Mouse (Mus musculus) erythroid progenitor cell, adult 5-6 weeks (primary cell): ENCODE measurements around the gene Isg15. TPM values are rescaled to one million over a fixed set of nuclear protein-coding genes. Genes with fewer than 3 reads are reported as not detected.

Source experiments
- ATAC-seq: replicated peaks from 2 replicates; pipeline ENCODE4 v1.8.0; 2016; ENCODE audit warnings: moderate number of reproducible peaks, mild to moderate bottlenecking, moderate TSS enrichment, inconsistent platforms; ENCODE audit not compliant: poor library complexity, low FRiP score, severe bottlenecking
- total RNA-seq, 2 experiments: library from RNA; stranded (forward) in 1 of 2; stranded (reverse) in 1 of 2; fragments of 150-400 nt in 1 of 2; fragments of 186-747, 209-891 nt in 1 of 2; gene quantifications; 2 replicates each; pipeline versions ENCODE4 v1.2.3 to v1.2.4; 2015 to 2017; ENCODE audit warnings: low replicate concordance in 2 of 2

Gene Isg15
- total RNA-seq (2015; ENCODE audit: low replicate concordance) (32.8 and 101 TPM in 2 replicates), total RNA-seq (2017; ENCODE audit: low replicate concordance) (71.3 and 108 TPM in 2 replicates)

DNA sequence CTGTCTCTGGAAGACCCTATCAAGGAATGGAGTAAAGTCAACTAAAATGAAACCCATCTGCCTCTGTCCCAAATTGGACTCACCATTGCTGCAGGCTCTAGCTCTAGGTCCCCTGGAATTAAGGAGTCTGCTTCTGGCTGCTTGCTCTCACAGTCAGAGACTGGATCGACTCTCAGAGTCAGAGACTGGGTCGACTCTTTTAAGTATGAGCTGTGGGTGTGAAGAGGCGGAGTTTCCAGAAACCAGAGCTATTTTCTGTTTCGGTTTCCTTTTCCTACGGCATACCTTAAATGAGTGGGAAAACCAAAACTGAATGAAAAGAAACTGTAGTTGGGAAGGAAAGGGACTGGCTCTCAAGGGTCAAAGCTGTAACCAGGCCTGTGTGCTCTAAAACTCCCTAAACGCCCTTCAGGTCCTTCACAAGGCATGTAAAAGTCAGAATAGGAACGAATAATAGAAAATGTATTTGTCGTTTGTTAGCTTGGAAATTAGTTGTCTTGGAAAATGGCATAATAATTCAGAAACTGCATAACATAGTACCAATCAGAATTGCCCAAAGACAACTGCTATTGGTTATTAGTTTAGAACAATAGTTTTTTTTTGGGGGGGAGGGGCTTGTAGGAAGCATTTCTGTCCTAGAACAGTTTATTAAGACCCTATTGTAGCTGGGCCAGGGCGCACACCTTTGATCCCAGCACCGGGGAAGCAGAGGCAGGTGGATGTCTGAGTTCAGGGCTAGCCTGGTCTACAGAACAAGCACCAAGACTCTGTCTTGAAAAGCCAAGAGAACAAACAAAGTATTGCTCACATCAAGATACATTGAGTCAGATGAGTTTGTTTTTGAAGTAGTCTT, at the start of gene Isg15:
Gene Isg15 (minus strand): TSS at position 196 of the 853 bp plus-strand sequence.
- ATAC-seq = 0 out of 2 replicates have a peak, but pooled peaks have one; percentile 8

DNA sequence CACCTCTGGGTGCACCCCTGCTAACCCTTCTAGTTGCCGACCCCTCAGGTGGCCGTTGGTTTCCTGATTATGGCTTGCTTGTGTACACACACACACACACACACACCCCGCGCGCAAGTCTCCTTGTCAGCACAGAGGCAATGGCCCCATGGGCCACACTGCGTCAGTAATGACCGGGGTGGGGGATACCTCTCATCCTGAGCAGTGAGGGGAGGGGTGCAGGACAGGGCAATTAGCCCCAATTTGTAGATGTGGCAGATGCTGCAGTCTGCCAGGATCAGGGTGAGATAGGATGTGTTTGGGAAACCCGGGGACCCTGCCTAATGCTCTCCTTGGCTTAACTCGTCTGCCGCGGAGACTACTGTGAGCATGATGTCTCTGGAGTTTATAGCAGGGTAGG, 48.9 kb upstream of the Isg15 start:
- no peak for ATAC-seq

DNA sequence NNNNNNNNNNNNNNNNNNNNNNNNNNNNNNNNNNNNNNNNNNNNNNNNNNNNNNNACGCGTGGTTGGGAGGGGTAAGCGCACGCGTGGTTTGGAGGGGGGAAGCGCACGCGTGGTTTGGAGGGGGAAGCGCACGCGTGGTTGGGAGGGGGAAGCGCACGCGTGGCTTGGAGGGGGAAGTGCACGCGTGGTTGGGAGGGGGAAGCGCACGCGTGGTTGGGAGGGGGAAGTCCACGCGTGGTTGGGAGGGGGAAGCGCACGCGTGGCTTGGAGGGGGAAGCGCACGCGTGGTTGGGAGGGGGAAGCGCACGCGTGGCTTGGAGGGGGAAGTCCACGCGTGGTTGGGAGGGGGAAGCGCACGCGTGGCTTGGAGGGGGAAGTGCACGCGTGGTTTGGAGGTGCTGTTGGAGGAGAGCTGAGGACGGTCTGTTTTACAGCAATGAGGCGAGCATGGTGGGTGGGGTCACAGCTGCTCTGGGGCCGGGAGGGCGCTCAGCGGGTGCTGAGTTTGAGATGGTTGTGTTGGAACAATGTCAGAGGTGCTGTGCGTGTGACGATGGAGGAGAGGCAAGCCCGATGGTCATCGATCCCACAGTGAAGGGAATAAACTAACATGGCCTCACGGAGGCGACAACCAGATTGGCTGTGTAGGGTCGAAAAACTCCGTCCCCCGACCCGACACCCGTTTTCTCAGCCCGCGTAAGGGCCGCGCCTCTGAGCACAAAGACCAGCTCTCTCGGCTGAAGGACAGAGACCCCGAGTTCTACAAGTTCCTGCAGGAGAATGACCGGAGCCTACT, 36.2 kb upstream of the Isg15 start:
- ATAC-seq = no peak

DNA sequence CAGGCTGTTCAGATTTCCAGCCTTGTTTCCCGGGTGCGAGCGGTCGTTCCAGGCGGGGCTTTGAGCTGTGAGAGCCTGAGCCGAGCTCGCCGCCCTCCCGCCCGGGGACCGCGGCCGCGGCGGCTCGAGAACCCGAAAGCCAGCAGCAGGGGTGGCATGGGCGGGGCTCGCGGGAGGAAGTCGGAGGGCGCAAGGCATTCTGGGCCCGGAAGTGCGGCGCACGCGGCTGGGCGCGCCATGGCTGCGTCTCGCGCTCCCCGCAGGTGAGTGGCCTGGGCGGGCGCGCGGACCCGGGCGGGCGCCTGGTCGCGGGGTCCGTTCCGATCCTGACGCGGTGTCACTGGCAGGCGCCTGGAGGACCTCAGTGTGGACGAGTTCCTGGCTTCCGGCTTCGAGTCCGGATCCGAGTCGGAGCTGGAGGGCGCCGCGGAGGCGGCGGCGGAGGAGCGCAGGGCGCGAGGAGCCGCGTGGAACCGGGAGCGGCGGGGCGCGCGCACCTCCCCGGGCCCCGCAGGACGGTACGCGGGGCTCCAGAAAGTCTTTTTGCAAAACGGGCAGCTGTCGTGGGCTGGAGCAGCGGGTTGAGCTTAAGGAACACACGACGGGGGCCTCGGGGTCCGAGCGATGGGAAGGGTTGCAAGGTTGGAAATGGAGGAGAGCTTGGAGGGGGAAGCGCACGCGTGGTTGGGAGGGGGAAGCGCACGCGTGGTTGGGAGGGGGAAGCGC, 35.4 kb upstream of the Isg15 start, which contains the start of gene Noc2l:
Gene Noc2l (plus strand): TSS at position 203 of the 726 bp plus-strand sequence.
- peak; percentile 90 for ATAC-seq

- peak; percentile 52 for ATAC-seq
These were observed 34.7 kb upstream of the Isg15 start for GRCm38 (mm10) chr4:156235360-156235770.

GRCm38 (mm10) chr4:156234701-156235213, 34.1 kb upstream of the Isg15 start, which contains the start of gene Plekhn1:
Gene Plekhn1 (minus strand): TSS chr4:156234857.
- ATAC-seq = peak; percentile 60

- ATAC-seq = 0 out of 2 replicates have a peak, but pooled peaks have one; percentile 5
These were observed 33.4 kb upstream of the Isg15 start for GRCm38 (mm10) chr4:156234021-156234501.

- ATAC-seq = peak; percentile 40; the same call in 1 of the 2 replicates
These were observed 27.9 kb upstream of the Isg15 start for GRCm38 (mm10) chr4:156228393-156229024.

GRCm38 (mm10) chr4:156227752-156228392, 27.3 kb upstream of the Isg15 start:
- ATAC-seq = peak; percentile 38; the same call in 1 of the 2 replicates

GRCm38 (mm10) chr4:156224276-156224675, 23.7 kb upstream of the Isg15 start:
- ATAC-seq = no peak

DNA sequence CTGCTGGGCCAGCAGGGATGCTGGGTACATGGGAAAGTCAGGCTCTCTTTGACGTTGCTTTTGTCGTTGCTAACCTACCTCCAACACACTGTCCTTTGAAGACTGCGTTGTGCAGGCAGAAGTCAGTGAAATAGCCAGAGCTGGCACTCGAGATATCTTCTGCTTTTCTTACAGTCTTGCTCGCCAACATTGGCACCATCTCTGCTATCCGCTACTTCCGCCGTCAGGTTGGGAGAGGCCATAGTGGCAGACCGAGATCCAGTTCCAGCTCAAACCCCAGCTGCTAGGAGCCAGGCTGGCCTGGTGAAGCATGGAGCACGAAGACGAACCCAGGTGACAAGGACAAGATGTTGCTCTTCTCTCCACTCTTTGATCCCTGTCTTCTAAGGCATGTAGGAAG, 19.3 kb upstream of the Isg15 start:
- no peak for ATAC-seq

DNA sequence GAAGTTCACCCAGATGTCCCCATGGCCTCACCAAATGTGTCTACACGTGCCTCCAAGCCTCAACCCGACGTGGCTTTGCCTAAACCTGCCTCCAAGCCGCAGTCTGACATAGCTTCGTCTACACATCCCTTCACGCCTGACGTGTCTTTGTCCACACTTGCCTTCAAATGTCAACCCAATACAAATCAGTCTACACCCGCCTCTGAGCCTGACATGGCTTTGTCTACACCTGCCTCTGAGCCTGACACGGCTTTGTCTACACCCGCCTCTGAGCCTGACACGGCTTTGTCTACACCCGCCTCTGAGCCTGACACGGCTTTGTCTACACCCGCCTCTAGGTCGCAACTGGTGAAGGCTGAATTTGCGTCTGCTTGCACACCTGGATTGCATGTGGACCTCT, 17.2 kb upstream of the Isg15 start:
- no peak for ATAC-seq

GRCm38 (mm10) chr4:156217022-156217669, 16.5 kb upstream of the Isg15 start:
- no peak for ATAC-seq

DNA sequence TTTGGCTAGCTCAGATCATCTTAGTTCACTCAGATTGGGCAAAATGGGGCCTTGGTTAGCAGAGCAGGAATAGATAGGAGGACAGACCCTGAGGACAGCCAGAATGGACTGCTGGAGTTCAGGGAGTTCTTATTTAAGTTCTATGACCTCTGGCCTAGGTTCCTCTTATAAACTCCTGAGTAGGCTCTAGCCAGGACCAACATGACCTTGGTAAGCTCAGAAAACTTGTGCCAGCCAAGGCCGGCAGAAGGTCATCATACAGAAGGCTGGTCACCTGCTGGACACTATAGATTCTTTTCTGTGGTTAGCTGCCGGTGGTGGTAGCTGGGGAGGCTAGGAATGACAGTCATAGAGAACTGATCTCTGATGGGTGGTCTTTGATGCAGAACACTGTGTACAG, 15.6 kb upstream of the Isg15 start:
- no peak for ATAC-seq

DNA sequence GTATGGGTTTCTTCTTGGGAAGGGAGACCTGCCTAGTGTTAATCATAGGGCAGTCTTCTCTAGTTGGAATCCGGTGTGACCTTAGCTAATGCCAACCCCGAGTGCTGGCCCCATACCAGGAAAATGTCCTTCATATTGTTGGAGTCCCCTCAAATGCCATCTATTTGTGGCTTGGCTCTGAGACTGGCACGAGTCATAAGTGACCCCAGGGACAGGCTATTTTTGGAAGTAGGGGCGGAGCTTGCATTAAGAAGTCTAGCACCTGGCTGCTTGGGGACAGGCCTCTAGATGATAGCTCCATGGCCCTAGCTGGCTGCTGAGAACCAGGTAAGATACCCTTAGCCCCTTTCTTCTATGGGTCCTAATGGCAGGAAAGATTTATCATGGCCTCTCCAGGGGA, 15.0 kb upstream of the Isg15 start, which contains the start of gene Perm1:
Gene Perm1 (plus strand): TSS at position 220 of the 400 bp plus-strand sequence.
- ATAC-seq = no peak

- ATAC-seq = no peak
These were observed 12.5 kb upstream of the Isg15 start for GRCm38 (mm10) chr4:156213134-156213533.

GRCm38 (mm10) chr4:156209963-156210635, 9.5 kb upstream of the Isg15 start:
- ATAC-seq = no peak
